Mouse (Mus musculus) hindbrain, embryonic 11.5 days (tissue): ENCODE measurements around the gene Sytl2. TPM values are rescaled to one million over a fixed set of nuclear protein-coding genes. Genes with fewer than 3 reads are reported as not detected.

ENCODE experiments used
- ATAC-seq: fragments of 200-750 bp; cut with Nextera tagmentation; 2 replicates; pipeline ENCODE4 v1.8.0; 2017; ENCODE audit warnings: mild to moderate bottlenecking, moderate TSS enrichment, moderate library complexity; ENCODE audit not compliant: low FRiP score
- DNase-seq: peaks from one replicate; pipeline ENCODE4 v3.0.0-alpha.2; 2015; ENCODE audit warnings: low spot score
- H3K27ac ChIP-seq: fragments of 300-500 bp; sonication (generic); 2 replicates; pipeline ENCODE4 v1.5.1; 2014; ENCODE audit warnings: mild to moderate bottlenecking, low read depth, low read length
- H3K27me3 ChIP-seq: fragments of 300-500 bp; sonication (generic); 2 replicates; pipeline ENCODE4 v1.6.1; 2014; ENCODE audit warnings: mild to moderate bottlenecking, low read length, moderate library complexity, mixed read lengths; ENCODE audit not compliant: control insufficient read depth, insufficient read depth
- H3K36me3 ChIP-seq: fragments of 300-500 bp; sonication (generic); 2 replicates; pipeline ENCODE4 v1.6.1; 2014; ENCODE audit warnings: mild to moderate bottlenecking, low read length, moderate library complexity, mixed read lengths; ENCODE audit not compliant: control insufficient read depth, insufficient read depth
- H3K4me1 ChIP-seq: fragments of 300-500 bp; sonication (generic); replicated peaks from 2 replicates; pipeline ENCODE4 v1.6.1; 2014; ENCODE audit warnings: low read length, mixed read lengths; ENCODE audit not compliant: control insufficient read depth, insufficient read depth
- H3K4me2 ChIP-seq: fragments of 300-500 bp; sonication (generic); replicated peaks from 2 replicates; pipeline ENCODE4 v1.6.1; 2014; ENCODE audit warnings: mild to moderate bottlenecking, low read depth, low read length
- H3K4me3 ChIP-seq: fragments of 300-500 bp; sonication (generic); 2 replicates; pipeline ENCODE4 v1.5.1; 2014; ENCODE audit warnings: low read depth, low read length
- H3K9ac ChIP-seq: fragments of 300-500 bp; sonication (generic); 2 replicates; pipeline ENCODE4 v1.6.1; 2014; ENCODE audit warnings: low read depth, low read length
- H3K9me3 ChIP-seq: fragments of 300-500 bp; sonication (generic); 2 replicates; pipeline ENCODE4 v1.6.1; 2016; ENCODE audit warnings: low read length; ENCODE audit not compliant: control insufficient read depth
- WGBS: fragments of 180-500 bp; shearing (Covaris S2); extraction: QIAGEN DNeasy Blood & Tissue Kit; methylation state at CpG from one replicate; pipeline ENCODE4 v1.1.7; 2014; 5-methylcytosine and 5-hydroxymethylcytosine counted together
- polyA plus RNA-seq: library from polyadenylated mRNA; unstranded; fragments of >200 nt; fragmentation: Nextera tagmentation; extraction: Ambion mirVana; gene quantifications from 2 replicates; pipeline ENCODE4 v1.2.1, GENCODE M21; 2014

The Sytl2 gene
- polyA plus RNA-seq, 1 experiment from 2014 or later, result 5.0 TPM

DNA sequence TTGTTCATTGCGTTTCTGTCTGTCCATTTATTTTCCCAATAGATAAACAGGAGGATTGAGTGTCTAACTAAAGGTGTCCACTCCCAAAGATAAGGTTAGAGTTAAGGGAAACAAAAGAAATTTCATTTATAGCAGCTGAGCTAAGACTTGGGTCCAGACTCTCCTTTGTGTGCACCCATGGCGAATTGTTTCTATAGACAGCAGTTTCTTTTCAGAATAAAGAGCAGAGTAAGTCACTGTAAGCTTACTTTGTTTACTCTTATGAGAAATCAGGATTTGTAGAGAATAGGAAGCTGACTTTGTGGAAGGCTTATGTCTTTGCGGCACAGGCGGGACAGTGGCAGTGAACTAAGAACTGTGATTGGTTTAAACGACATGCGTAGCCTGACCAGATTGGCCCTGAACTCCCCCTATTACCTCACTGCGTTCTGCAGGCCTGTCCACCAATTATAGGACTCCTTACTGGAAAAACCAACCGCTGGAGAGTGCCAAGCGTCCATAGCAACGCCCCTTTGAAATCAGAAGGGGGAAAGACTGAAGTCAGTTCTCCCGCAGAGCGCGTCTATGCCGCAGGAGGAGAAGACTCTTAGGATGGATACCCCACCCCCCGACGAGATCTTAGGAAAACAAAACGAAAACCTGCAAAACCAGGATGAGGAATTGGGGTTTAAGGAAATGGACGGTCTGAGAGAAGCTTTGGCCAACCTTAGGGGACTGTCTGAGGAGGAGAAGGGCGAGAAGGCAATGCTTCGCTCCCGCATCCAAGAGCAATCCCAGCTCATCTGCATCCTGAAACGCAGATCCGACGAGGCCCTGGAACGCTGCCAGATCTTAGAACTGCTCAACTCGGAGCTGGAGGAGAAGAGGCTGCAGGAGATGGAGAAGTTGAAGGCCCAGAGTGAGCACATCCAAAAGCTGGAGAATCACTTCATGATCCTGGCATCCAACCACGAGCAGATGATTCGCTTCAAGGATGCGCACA lies 124.3 kb downstream of the Sytl2 start, which contains the start of gene Ccdc89:
TSS of gene Ccdc89 (plus strand) at position 558 of the 982 bp plus-strand sequence.
- H3K4me1 ChIP-seq, result no peaks in the 10 kb centered on the region
- peak within 1 kb of the TSS; percentile 31 for H3K4me3 ChIP-seq
- 22% methylated on average over 29 of the region's 29 CpGs for WGBS
- H3K27ac ChIP-seq, result no peak within 1 kb of the TSS
- H3K27me3 ChIP-seq, result no peaks in the 10 kb centered on the region
- no peaks in the 10 kb centered on the region for H3K36me3 ChIP-seq
- H3K9me3 ChIP-seq, result no peaks in the 10 kb centered on the region
- DNase-seq, result peak; percentile 80
- H3K4me2 ChIP-seq, result peak within 1 kb of the TSS; percentile 47
- H3K9ac ChIP-seq, result peak within 1 kb of the TSS; percentile 41; the same call in 1 of the 2 replicates
- peak; percentile 100 for ATAC-seq

GRCm38 (mm10) chr7:90427006-90427405 lies 125.0 kb downstream of the Sytl2 start:
- Histone ChIP-seq H3K9ac (no peak overlapping the region; the same call in 1 of the 2 replicates), H3K27ac (no peak overlapping the region), H3K36me3 (no peaks in the 10 kb centered on the region), H3K9me3 (no peaks in the 10 kb centered on the region), H3K4me3 (peak overlapping the region; percentile 31), H3K4me1 (no peaks in the 10 kb centered on the region), H3K27me3 (no peaks in the 10 kb centered on the region), H3K4me2 (peak overlapping the region; percentile 47)
- WGBS, result 68% methylated on average over 9 of the region's 9 CpGs
- no peak for ATAC-seq
- no peak for DNase-seq

- ATAC-seq (no peak), DNase-seq (no peak)
- no peaks in the 10 kb centered on the region for H3K27me3 ChIP-seq
- H3K9ac ChIP-seq, result no peak overlapping the region
- H3K9me3 ChIP-seq, result no peaks in the 10 kb centered on the region
- no peaks in the 10 kb centered on the region for H3K36me3 ChIP-seq
- H3K4me2 ChIP-seq, result no peak overlapping the region
- no peak overlapping the region for H3K4me3 ChIP-seq
- no peaks in the 10 kb centered on the region for H3K4me1 ChIP-seq
- H3K27ac ChIP-seq, result no peak overlapping the region
These were observed 130.2 kb downstream of the Sytl2 start for GRCm38 (mm10) chr7:90432221-90432620.

- Histone ChIP-seq H3K4me1 (no peaks in the 10 kb centered on the region), H3K9me3 (no peaks in the 10 kb centered on the region), H3K36me3 (no peaks in the 10 kb centered on the region), H3K4me3 (no peak overlapping the region), H3K4me2 (no peak overlapping the region), H3K27me3 (no peaks in the 10 kb centered on the region), H3K9ac (no peak overlapping the region), H3K27ac (no peak overlapping the region)
- no peak for ATAC-seq
- 97% methylated on average over 4 of the region's 4 CpGs for WGBS
- no peak for DNase-seq
These were observed 138.0 kb downstream of the Sytl2 start for GRCm38 (mm10) chr7:90440044-90440443.

DNA sequence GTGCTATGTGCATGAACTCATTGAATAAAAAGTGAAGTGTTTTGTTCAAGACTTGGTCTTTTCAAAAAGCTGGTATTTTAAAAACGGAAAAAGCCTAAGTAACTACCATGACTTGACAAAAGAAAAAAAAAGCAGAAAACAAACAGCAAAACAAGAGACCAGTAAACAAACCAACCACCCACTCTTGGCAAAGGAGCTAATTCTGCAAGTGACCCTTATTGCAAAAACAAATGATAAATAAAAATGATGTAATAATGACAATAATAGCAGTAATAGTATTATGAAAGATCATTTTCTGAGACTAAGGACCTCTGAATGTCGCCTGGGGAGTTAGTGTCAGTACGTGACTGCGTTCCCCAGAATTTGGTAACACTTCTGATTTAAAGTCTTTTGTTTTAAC lies 140.0 kb downstream of the Sytl2 start:
- H3K9ac ChIP-seq, result peak overlapping the region; percentile 98
- H3K27ac ChIP-seq, result peak overlapping the region; percentile 95
- H3K4me2 ChIP-seq, result peak overlapping the region; percentile 31
- H3K9me3 ChIP-seq, result no peaks in the 10 kb centered on the region
- peak overlapping the region; percentile 98 for H3K4me3 ChIP-seq
- DNase-seq, result no peak
- no peaks in the 10 kb centered on the region for H3K27me3 ChIP-seq
- H3K36me3 ChIP-seq, result no peaks in the 10 kb centered on the region
- 14% methylated on average over 4 of the region's 4 CpGs for whole genome bisulfite sequencing
- peak; percentile 25 for ATAC-seq
- H3K4me1 ChIP-seq, result no peaks in the 10 kb centered on the region

- Histone ChIP-seq H3K4me2 (peak within 1 kb of the TSS; percentile 85), H3K4me3 (peak within 1 kb of the TSS; percentile 98), H3K27ac (peak within 1 kb of the TSS; percentile 95), H3K36me3 (no peaks in the 10 kb centered on the region), H3K27me3 (no peaks in the 10 kb centered on the region), H3K9me3 (no peaks in the 10 kb centered on the region), H3K4me1 (no peaks in the 10 kb centered on the region), H3K9ac (peak within 1 kb of the TSS; percentile 98)
- peak; percentile 96 for ATAC-seq
- peak; percentile 98 for DNase-seq
- WGBS, result 0% methylated on average over 44 of the region's 54 CpGs
These were observed 140.5 kb downstream of the Sytl2 start, which contains the start of gene Crebzf for GRCm38 (mm10) chr7:90442518-90443080. Crebzf (plus strand) TSS chr7:90442729.

DNA sequence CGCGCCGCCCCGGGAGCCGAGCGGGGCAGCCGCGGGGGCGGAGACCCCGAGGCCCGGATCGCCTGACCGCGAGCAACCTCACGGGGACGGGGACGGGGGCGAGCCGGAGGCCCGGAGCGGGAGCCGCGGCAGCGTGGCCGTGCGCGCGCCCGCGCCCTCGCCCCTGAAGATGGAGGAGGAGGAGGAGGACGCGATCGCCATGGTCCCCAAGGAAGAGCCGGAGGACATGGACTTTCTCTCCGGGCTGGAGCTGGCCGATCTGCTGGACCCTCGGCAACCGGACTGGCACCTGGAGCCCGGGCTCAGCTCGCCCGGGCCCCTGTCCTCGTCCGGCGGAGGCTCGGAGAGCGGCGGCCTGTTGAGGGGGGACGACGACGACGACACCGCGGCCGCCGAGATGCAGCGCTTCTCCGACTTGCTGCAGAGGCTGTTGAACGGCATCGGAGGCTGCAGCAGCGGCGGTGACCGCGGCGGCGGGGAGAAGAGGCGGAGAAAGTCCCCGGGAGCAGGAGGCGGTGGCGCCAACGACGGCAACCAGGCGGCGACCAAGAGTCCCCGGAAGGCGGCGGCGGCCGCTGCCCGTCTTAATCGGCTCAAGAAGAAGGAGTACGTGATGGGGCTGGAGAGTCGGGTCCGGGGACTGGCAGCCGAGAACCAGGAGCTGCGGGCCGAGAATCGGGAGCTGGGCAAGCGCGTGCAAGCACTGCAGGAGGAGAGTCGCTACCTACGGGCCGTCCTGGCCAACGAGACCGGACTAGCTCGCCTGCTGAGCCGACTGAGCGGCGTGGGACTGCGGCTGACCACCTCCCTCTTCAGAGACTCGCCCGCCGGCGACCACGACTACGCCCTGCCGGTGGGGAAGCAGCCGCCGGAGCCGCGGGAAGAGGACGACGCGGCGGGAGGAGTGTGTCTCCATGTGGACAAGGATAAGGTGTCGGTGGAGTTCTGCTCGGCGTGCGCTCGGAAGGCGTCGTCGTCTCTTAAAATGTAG lies 141.3 kb downstream of the Sytl2 start:
- no peaks in the 10 kb centered on the region for H3K9me3 ChIP-seq
- H3K4me3 ChIP-seq, result peak overlapping the region; percentile 98
- peak overlapping the region; percentile 98 for H3K9ac ChIP-seq
- H3K4me2 ChIP-seq, result peak overlapping the region; percentile 85
- ATAC-seq (peak; percentile 79), DNase-seq (peak; percentile 81)
- H3K36me3 ChIP-seq, result no peaks in the 10 kb centered on the region
- no peaks in the 10 kb centered on the region for H3K4me1 ChIP-seq
- H3K27me3 ChIP-seq, result no peaks in the 10 kb centered on the region
- peak overlapping the region; percentile 95 for H3K27ac ChIP-seq
- under 1% methylated on average over 100 of the region's 123 CpGs for WGBS

- Histone ChIP-seq H3K36me3 (no peaks in the 10 kb centered on the region), H3K27me3 (no peaks in the 10 kb centered on the region), H3K4me1 (no peaks in the 10 kb centered on the region), H3K4me2 (peak overlapping the region; percentile 85), H3K4me3 (peak overlapping the region; percentile 98), H3K9ac (peak overlapping the region; percentile 98), H3K27ac (no peak overlapping the region; the same call in 1 of the 2 replicates), H3K9me3 (no peaks in the 10 kb centered on the region)
- peak; percentile 36 for DNase-seq
- ATAC-seq, result no peak
- 0% methylated on average over 6 of the region's 6 CpGs for WGBS
These were observed 142.2 kb downstream of the Sytl2 start for GRCm38 (mm10) chr7:90444206-90444605.
